In genomic region chrX:114904712-114905111, GRCm38 (mm10) we compare ENCODE assay signal across 30 mouse cellular contexts. TPM values are rescaled to one million over a fixed set of nuclear protein-coding genes. Genes with fewer than 3 reads are reported as not detected.
A peak's percentile ranks its signal among the peaks of the same experiment; 100 is the strongest.
DNase-seq lines count a peak whose midpoint lies in the region; ATAC-seq and TF ChIP-seq lines count a peak whose summit lies in the region.
"Had no signal": no experiment of that assay in that cellular context is flagged by ENCODE, and none has a peak within 500 bp of the region (broad histone marks: within the 10 kb centered on the region; RNA-seq: fewer than 3 reads in every experiment).

Ube2dnl1 (plus strand) TSS chrX:114905012.

- no peak within 1 kb of the TSS for H3K4me3 ChIP-seq in intestine, embryonic 16.5 days (ENCODE audit: low read length)
- no peak within 1 kb of the TSS for H3K4me3 ChIP-seq in intestine, postnatal 0 days (ENCODE audit: low read depth, low read length)
- H3K4me3 ChIP-seq: embryonic facial prominence, embryonic 13.5 days; embryonic facial prominence, embryonic 15.5 days; erythroblast, embryonic 14.5 days; forebrain, embryonic 10.5 days; forebrain, embryonic 13.5 days; forebrain, embryonic 15.5 days had no signal

- H3K36me3 ChIP-seq in intestine, embryonic 16.5 days (ENCODE audit: control insufficient read depth, insufficient read depth, low read length): no peaks in the 10 kb centered on the region
- H3K36me3 ChIP-seq in intestine, postnatal 0 days (ENCODE audit: control insufficient read depth, insufficient read depth): no peaks in the 10 kb centered on the region
- H3K36me3 ChIP-seq: embryonic facial prominence, embryonic 13.5 days; embryonic facial prominence, embryonic 15.5 days; forebrain, embryonic 10.5 days; forebrain, embryonic 15.5 days had no signal

- H3K27ac ChIP-seq in intestine, embryonic 16.5 days (ENCODE audit: low read length): no peak within 1 kb of the TSS
- H3K27ac ChIP-seq in intestine, postnatal 0 days (ENCODE audit: low read depth, low read length): no peak within 1 kb of the TSS
- H3K27ac ChIP-seq: embryonic facial prominence, embryonic 13.5 days; embryonic facial prominence, embryonic 15.5 days; forebrain, embryonic 10.5 days; forebrain, embryonic 13.5 days; forebrain, embryonic 15.5 days had no signal

- ATAC-seq in intestine, embryonic 16.5 days: 0 out of 2 replicates have a peak, but pooled peaks have one; percentile 52
- no peak for ATAC-seq in intestine, postnatal 0 days
- ATAC-seq: CD4-positive, CD25-positive, alpha-beta regulatory T cell, adult 4 months; forebrain, embryonic 13.5 days; forebrain, embryonic 15.5 days; forebrain, postnatal 0 days had no signal

- H3K27me3 ChIP-seq in intestine, embryonic 16.5 days (replicated peaks; ENCODE audit: control insufficient read depth, insufficient read depth, low read length): no peaks in the 10 kb centered on the region
- no peaks in the 10 kb centered on the region for H3K27me3 ChIP-seq in intestine, postnatal 0 days (replicated peaks; ENCODE audit: control insufficient read depth, insufficient read depth, low read length)
- H3K27me3 ChIP-seq: CH12.LX; embryonic facial prominence, embryonic 13.5 days; embryonic facial prominence, embryonic 15.5 days; forebrain, embryonic 13.5 days; forebrain, embryonic 15.5 days had no signal

- no peak within 1 kb of the TSS for H3K4me2 ChIP-seq in intestine, embryonic 16.5 days (ENCODE audit: low read depth, low read length)
- H3K4me2 ChIP-seq in intestine, postnatal 0 days (replicated peaks; ENCODE audit: low read depth): no peak within 1 kb of the TSS
- H3K4me2 ChIP-seq: embryonic facial prominence, embryonic 13.5 days; embryonic facial prominence, embryonic 15.5 days; forebrain, embryonic 13.5 days; forebrain, embryonic 15.5 days had no signal

- no peak for TF ChIP-seq CTCF in intestine, postnatal 0 days (IDR thresholded peaks at IDR 0.05; ENCODE audit: low read depth)

- no peak within 1 kb of the TSS for H3K9ac ChIP-seq in intestine, embryonic 16.5 days (ENCODE audit: low read depth, low read length)
- no peak within 1 kb of the TSS for H3K9ac ChIP-seq in intestine, postnatal 0 days (ENCODE audit: low read depth, low read length)
- H3K9ac ChIP-seq: embryonic facial prominence, embryonic 13.5 days; embryonic facial prominence, embryonic 15.5 days; forebrain, embryonic 13.5 days; forebrain, embryonic 15.5 days; forebrain, postnatal 0 days had no signal

- 74% methylated on average over 5 of the region's 5 CpGs for WGBS in intestine, embryonic 16.5 days
- WGBS in intestine, postnatal 0 days: 76% methylated on average over 5 of the region's 5 CpGs

- H3K4me1 ChIP-seq in intestine, embryonic 16.5 days (ENCODE audit: control insufficient read depth, insufficient read depth, low read length): no peaks in the 10 kb centered on the region
- no peaks in the 10 kb centered on the region for H3K4me1 ChIP-seq in intestine, postnatal 0 days (replicated peaks; ENCODE audit: control insufficient read depth, insufficient read depth, low read length)
- H3K4me1 ChIP-seq: embryonic facial prominence, embryonic 13.5 days; embryonic facial prominence, embryonic 15.5 days; forebrain, embryonic 10.5 days; forebrain, embryonic 13.5 days; forebrain, embryonic 15.5 days had no signal

- DNase-seq in ES-CJ7 (ENCODE audit: low read depth, low spot score) (peak; percentile 14), ZHBTc4 (ENCODE audit: low read depth, low spot score) (peak; percentile 10)
- no peak for DNase-seq in heart, postnatal 4 days
- DNase-seq: adrenal gland, adult 2 months; adrenal gland, postnatal 10 days; adrenal gland, postnatal 25 days; B cell, adult 2 months; cerebellum, adult 11 months; cerebellum, adult 18-20 months; cerebellum, adult 8-10 months; cerebellum, adult 9-11 months; cerebellum, postnatal 14 days; cerebellum, postnatal 36 days; embryo, embryonic 11 days; forebrain, postnatal 0 days had no signal

- H3K9me3 ChIP-seq in intestine, embryonic 16.5 days (ENCODE audit: control insufficient read depth, low read length): no peaks in the 10 kb centered on the region
- no peaks in the 10 kb centered on the region for H3K9me3 ChIP-seq in intestine, postnatal 0 days (ENCODE audit: control insufficient read depth)
- H3K9me3 ChIP-seq: embryonic facial prominence, embryonic 13.5 days; embryonic facial prominence, embryonic 15.5 days; forebrain, embryonic 10.5 days; forebrain, embryonic 13.5 days; forebrain, embryonic 15.5 days had no signal

RNA-seq across cellular contexts. Expression of gene Ube2dnl1, which starts in this region (rescaled TPM):
- not detected in 2 replicates for polyA plus RNA-seq in intestine, embryonic 16.5 days (2015; fragmentation: Nextera tagmentation; extraction: Ambion mirVana)
- not detected in 2 replicates for polyA plus RNA-seq in intestine, postnatal 0 days (2015; fragmentation: Nextera tagmentation; extraction: Ambion mirVana)
- total RNA-seq in heart, postnatal 4 days (2021): not detected
- total RNA-seq: adrenal gland, adult 2 months; adrenal gland, postnatal 10 days; adrenal gland, postnatal 25 days; adrenal gland, postnatal 4 days; CH12.LX; common myeloid progenitor, adult 5-6 weeks; forebrain, postnatal 0 days; MEL had no signal
- polyA plus RNA-seq: adrenal gland, adult 2 months; brain, embryonic 14.5 days; CD4-positive, CD25-positive, alpha-beta regulatory T cell, adult 4 months; embryonic facial prominence, embryonic 11.5 days; embryonic facial prominence, embryonic 13.5 days; embryonic facial prominence, embryonic 15.5 days; erythroblast, embryonic 14.5 days; forebrain, embryonic 10.5 days; forebrain, embryonic 13.5 days; forebrain, embryonic 15.5 days; forebrain, postnatal 0 days had no signal

Comparison
In these comparisons a context has a peak if more than half of its experiments do, and no peak if none do; other contexts are left out.
1. Peak in ATAC-seq in intestine, embryonic 16.5 days; RNA of the gene not detected or under 1 TPM.